Mouse (Mus musculus): ENCODE results near the gene Fbxl5. TPM values are rescaled to one million over a fixed set of nuclear protein-coding genes. Genes with fewer than 3 reads are reported as not detected.

The Fbxl5 gene
- total and polyA plus RNA-seq, 3 experiments, result 20.9 to 45.3 (median 28.1) TPM

DNA sequence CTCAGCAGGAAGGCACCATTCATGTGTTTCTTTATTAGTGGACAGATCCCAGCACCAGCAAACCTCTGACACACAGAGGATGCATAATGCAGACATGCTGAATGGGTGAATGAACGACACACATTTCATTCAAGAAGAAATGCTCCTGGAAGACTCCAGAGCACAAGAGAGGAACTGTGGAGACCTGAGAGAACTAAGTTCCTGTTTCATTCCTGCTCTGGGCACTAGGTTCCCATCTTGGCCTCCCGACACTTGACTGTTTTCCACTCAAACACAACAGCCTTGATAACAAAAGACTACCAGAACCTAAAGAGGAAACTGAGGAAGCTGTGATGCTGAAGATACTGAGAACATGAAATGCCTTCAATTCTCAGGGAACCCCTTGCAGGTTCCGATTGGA lies 26.8 kb upstream of the Fbxl5 start:
- Histone ChIP-seq H3K9ac (ENCODE audit: insufficient read depth, low read depth) (no peak overlapping the region), H3K4me3 (replicated peaks in 1 of 3; ENCODE audit: low read depth in 2 of 3, low read length in 2 of 3, poor library complexity in 1 of 3) (no peak overlapping the region), H3K27ac (ENCODE audit: insufficient read depth, low read depth) (no peak overlapping the region), H3K4me2 (ENCODE audit: insufficient read depth, low read depth, poor library complexity, severe bottlenecking) (no peak overlapping the region), H3K79me2 (replicated peaks; ENCODE audit: control insufficient read depth, extremely low read depth, insufficient read depth, poor library complexity, severe bottlenecking) (no peaks in the 10 kb centered on the region), H3K27me3 (replicated peaks) (no peaks in the 10 kb centered on the region), H3K9me3 (replicated peaks; ENCODE audit: low read length) (peaks cover 11% of the 10 kb centered on the region), H3K36me3 (replicated peaks in 1 of 2; ENCODE audit: control insufficient read depth in 1 of 2, insufficient read depth in 1 of 2, low read length in 1 of 2) (no peaks in the 10 kb centered on the region), H3K4me1 (ENCODE audit: control insufficient read depth in 1 of 2, insufficient read depth in 2 of 2) (peaks cover 7 to 30% of the 10 kb centered on the region in 2 experiments)
- dilution Hi-C loops (cut with MboI; ENCODE audit: extremely low pct_ligation_motif_present, extremely low pct_unique_long_range_greater_than_20kb, low sequenced_read_pairs) (no loop called here), in situ Hi-C loops (cut with MboI; ENCODE audit: low pct_ligation_motif_present, low pct_unique_long_range_greater_than_20kb, low sequenced_read_pairs) (no loop called here)
- TF ChIP-seq SIN3A (IDR thresholded peaks at IDR 0.05; ENCODE audit: low read length) (no peak), TCF12 (IDR thresholded peaks at IDR 0.05; ENCODE audit: low read depth, low read length) (no peak), MAFK (IDR thresholded peaks at IDR 0.05; ENCODE audit: insufficient replicate concordance, low read length) (no peak), CHD2 (IDR thresholded peaks at IDR 0.05; ENCODE audit: low read length) (no peak), MAZ (IDR thresholded peaks at IDR 0.05; ENCODE audit: low read depth, low read length) (no peak), ZMIZ1 (IDR thresholded peaks at IDR 0.05; ENCODE audit: low read depth, low read length) (no peak), ZNF384 (IDR thresholded peaks at IDR 0.05; ENCODE audit: low read depth, low read length) (no peak), USF1 (IDR thresholded peaks at IDR 0.05; ENCODE audit: low read depth, low read length) (no peak)
- DNase-seq (ENCODE audit: extremely low read depth), result no peak

DNA sequence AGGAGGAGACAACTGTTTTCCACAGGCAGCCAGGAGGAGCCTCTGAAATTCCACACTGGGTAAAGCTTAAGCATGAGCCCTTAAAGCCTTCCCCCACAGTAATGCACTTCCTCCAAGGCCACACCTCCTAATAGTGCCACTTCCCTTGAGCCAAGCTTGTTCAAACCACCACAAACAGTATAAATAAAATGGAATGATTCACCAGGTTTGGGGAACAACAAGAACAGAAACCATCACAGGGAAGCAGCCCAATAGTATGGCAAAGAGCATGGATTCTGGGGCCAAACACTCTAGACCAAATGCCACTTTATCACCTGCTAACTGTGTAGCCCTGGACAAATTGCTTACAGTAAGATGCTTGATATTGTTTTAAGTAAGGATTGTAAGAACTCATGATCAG lies 26.1 kb upstream of the Fbxl5 start:
- in situ Hi-C loops (cut with MboI; ENCODE audit: low pct_ligation_motif_present, low pct_unique_long_range_greater_than_20kb, low sequenced_read_pairs), result no loop called here
- TF ChIP-seq EP300 (IDR thresholded peaks at IDR 0.05; ENCODE audit: low read length), result no peak
- no peak for TF ChIP-seq ZMIZ1 (IDR thresholded peaks at IDR 0.05; ENCODE audit: low read depth, low read length)
- no peak for TF ChIP-seq E2F4 (IDR thresholded peaks at IDR 0.05; ENCODE audit: insufficient replicate concordance, low read depth, low read length)
- TF ChIP-seq RAD21 (IDR thresholded peaks at IDR 0.05; ENCODE audit: low read depth, low read length), result no peak
- TF ChIP-seq POLR2AphosphoS2 (IDR thresholded peaks at IDR 0.05; ENCODE audit: low read depth, low read length), result no peak
- TF ChIP-seq RCOR1 (conservative IDR thresholded peaks at IDR 0.05; ENCODE audit: low read depth, low read length), result no peak
- TF ChIP-seq IRF4 (IDR thresholded peaks at IDR 0.05; ENCODE audit: low read depth, low read length), result no peak
- no peak overlapping the region for H3K9ac ChIP-seq (ENCODE audit: insufficient read depth, low read depth)
- H3K4me1 ChIP-seq (ENCODE audit: control insufficient read depth in 1 of 2, insufficient read depth in 2 of 2), result peaks cover 4 to 32% of the 10 kb centered on the region in 2 experiments
- no peak overlapping the region for H3K4me2 ChIP-seq (ENCODE audit: insufficient read depth, low read depth, poor library complexity, severe bottlenecking)
- H3K27ac ChIP-seq (ENCODE audit: insufficient read depth, low read depth), result no peak overlapping the region
- no peaks in the 10 kb centered on the region for H3K27me3 ChIP-seq (replicated peaks)
- no peak for DNase-seq (ENCODE audit: extremely low read depth)
- dilution Hi-C loops (cut with MboI; ENCODE audit: extremely low pct_ligation_motif_present, extremely low pct_unique_long_range_greater_than_20kb, low sequenced_read_pairs), result no loop called here
- no peaks in the 10 kb centered on the region for H3K79me2 ChIP-seq (replicated peaks; ENCODE audit: control insufficient read depth, extremely low read depth, insufficient read depth, poor library complexity, severe bottlenecking)
- peaks cover 11% of the 10 kb centered on the region for H3K9me3 ChIP-seq (replicated peaks; ENCODE audit: low read length)
- H3K4me3 ChIP-seq (replicated peaks in 1 of 3; ENCODE audit: low read depth in 2 of 3, low read length in 2 of 3, poor library complexity in 1 of 3), result no peak overlapping the region
- no peaks in the 10 kb centered on the region for H3K36me3 ChIP-seq (replicated peaks in 1 of 2; ENCODE audit: control insufficient read depth in 1 of 2, insufficient read depth in 1 of 2, low read length in 1 of 2)

DNA sequence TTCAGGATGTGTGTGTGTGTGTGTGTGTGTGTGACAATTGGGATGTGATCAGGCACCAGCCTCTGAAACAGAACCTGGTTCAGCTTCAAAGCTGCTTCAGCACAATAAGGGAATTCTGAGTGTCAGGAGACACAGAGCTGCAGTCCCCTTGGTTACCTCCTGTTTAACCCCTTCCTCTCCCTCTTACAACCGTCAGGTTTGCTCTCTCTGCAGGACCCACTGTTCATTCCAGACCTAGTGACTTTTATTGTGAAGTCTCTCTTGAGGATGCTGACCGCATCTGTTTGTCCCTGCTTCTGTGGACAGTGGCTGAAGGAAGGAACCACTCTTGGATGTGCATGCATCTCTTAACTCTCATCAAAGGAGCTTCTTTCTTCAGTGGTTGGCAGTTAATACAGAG lies 24.8 kb upstream of the Fbxl5 start:
- Histone ChIP-seq H3K4me1 (ENCODE audit: control insufficient read depth in 1 of 2, insufficient read depth in 2 of 2) (peaks cover 6 to 38% of the 10 kb centered on the region in 2 experiments), H3K27me3 (replicated peaks) (no peaks in the 10 kb centered on the region), H3K4me3 (replicated peaks in 1 of 3; ENCODE audit: low read depth in 2 of 3, low read length in 2 of 3, poor library complexity in 1 of 3) (no peak overlapping the region), H3K79me2 (replicated peaks; ENCODE audit: control insufficient read depth, extremely low read depth, insufficient read depth, poor library complexity, severe bottlenecking) (no peaks in the 10 kb centered on the region), H3K9me3 (replicated peaks; ENCODE audit: low read length) (peaks cover 11% of the 10 kb centered on the region), H3K36me3 (replicated peaks in 1 of 2; ENCODE audit: control insufficient read depth in 1 of 2, insufficient read depth in 1 of 2, low read length in 1 of 2) (no peaks in the 10 kb centered on the region), H3K4me2 (ENCODE audit: insufficient read depth, low read depth, poor library complexity, severe bottlenecking) (no peak overlapping the region), H3K9ac (ENCODE audit: insufficient read depth, low read depth) (no peak overlapping the region), H3K27ac (ENCODE audit: insufficient read depth, low read depth) (no peak overlapping the region)
- DNase-seq (ENCODE audit: extremely low read depth), result no peak
- in situ Hi-C loops (cut with MboI; ENCODE audit: low pct_ligation_motif_present, low pct_unique_long_range_greater_than_20kb, low sequenced_read_pairs) (no loop called here), dilution Hi-C loops (cut with MboI; ENCODE audit: extremely low pct_ligation_motif_present, extremely low pct_unique_long_range_greater_than_20kb, low sequenced_read_pairs) (no loop called here)
- no peak for TF ChIP-seq USF1 (IDR thresholded peaks at IDR 0.05; ENCODE audit: low read depth, low read length)
- no peak for TF ChIP-seq MYC (IDR thresholded peaks at IDR 0.05; ENCODE audit: low read depth, low read length)
- no peak for TF ChIP-seq MAX (IDR thresholded peaks at IDR 0.05; ENCODE audit: low read length)
- no peak for TF ChIP-seq ETS1 (conservative IDR thresholded peaks at IDR 0.05; ENCODE audit: low read depth, low read length)
- no peak for TF ChIP-seq ZKSCAN1 (IDR thresholded peaks at IDR 0.05; ENCODE audit: borderline replicate concordance, low read depth, low read length)
- no peak for TF ChIP-seq PAX5 (IDR thresholded peaks at IDR 0.05; ENCODE audit: low read length)
- no peak for TF ChIP-seq RAD21 (IDR thresholded peaks at IDR 0.05; ENCODE audit: low read depth, low read length)
- TF ChIP-seq JUND (conservative IDR thresholded peaks at IDR 0.05; ENCODE audit: low read depth, low read length), result no peak

Measured in CH12.LX (cell line).